Mouse (Mus musculus): ENCODE results near the gene Ccnb1ip1.

GRCm38 (mm10) chr14:50782166-50782565, 25.4 kb downstream of the Ccnb1ip1 start:
- no peak for TF ChIP-seq CTCF (IDR thresholded peaks at IDR 0.05; ENCODE audit: low read depth, low read length)
- no peak for TF ChIP-seq POLR2A (IDR thresholded peaks at IDR 0.05; ENCODE audit: borderline replicate concordance, low read depth, low read length)

Measured in bone marrow macrophage, adult 2 months (primary cell).